Mouse (Mus musculus) right cerebral cortex, adult 2 months (tissue): ENCODE data around the gene Fam205a2.
"Not testable (repeated sequence)": the region's sequence is repeated elsewhere in the genome, so short reads cannot be mapped to it uniquely, and the experiment has no call there.

Source experiments
- DNase-seq, 2 experiments: peaks; one replicate each; pipeline ENCODE4 v3.0.0; 2021 to 2022; ENCODE audit warnings: low spot score in 2 of 2

Gene Fam205a2

DNA sequence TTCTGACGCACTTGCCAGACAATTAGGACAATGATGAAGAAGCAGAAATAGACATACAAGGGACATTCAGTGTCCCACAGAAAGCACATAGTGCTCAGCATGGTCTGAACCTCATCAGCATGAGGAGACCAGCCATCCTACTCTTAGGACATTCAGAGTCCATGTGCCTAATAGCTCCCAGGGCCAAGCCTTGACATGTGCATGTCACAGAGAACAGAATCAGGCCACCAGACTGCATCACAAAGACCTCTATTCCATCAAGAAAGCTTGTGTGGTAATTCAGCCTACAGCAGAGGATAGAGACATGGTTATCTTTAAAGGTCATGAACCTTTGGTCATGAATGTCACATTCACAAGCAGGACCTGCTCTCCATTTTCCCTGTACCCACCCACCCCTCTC, at the start of gene Fam205a2:
TSS of gene Fam205a2 (minus strand) at position 101 of the 400 bp plus-strand sequence.
- not testable (repeated sequence) for DNase-seq
